Mouse (Mus musculus) thymus, adult 2 months (tissue): ENCODE results near the gene Pik3ap1.

ENCODE experiments used
- CTCF ChIP-seq: fragments of 200-500 bp; IDR thresholded peaks from 2 replicates; pipeline ENCODE4 v1.5.1; 2012; ENCODE audit warnings: mild to moderate bottlenecking, control low read depth, low read length, moderate library complexity, borderline replicate concordance; ENCODE audit not compliant: control insufficient read depth, poor library complexity, insufficient read depth; ENCODE audit errors: extremely low read depth
- POLR2A ChIP-seq: fragments of 200-500 bp; IDR thresholded peaks from 2 replicates; pipeline ENCODE4 v1.6.1; 2012; ENCODE audit warnings: mild to moderate bottlenecking, low read length, control low read depth, moderate library complexity; ENCODE audit not compliant: control insufficient read depth, poor library complexity, insufficient read depth; ENCODE audit errors: extremely low read depth

- no peak for TF ChIP-seq CTCF
- TF ChIP-seq POLR2A = no peak
Observed at GRCm38 (mm10) chr19:41328743-41329142, 56.2 kb downstream of the Pik3ap1 start.
